Mouse (Mus musculus): ENCODE data around the gene Serac1. TPM values are rescaled to one million over a fixed set of nuclear protein-coding genes. Genes with fewer than 3 reads are reported as not detected.
A peak's percentile ranks its signal among the peaks of the same experiment; 100 is the strongest.

Gene Serac1
- 4.7 and 5.8 TPM in 2 replicates for polyA plus RNA-seq (2014; fragmentation: Nextera tagmentation; extraction: Ambion mirVana)

- Histone ChIP-seq H3K27me3 (ENCODE audit: control insufficient read depth, insufficient read depth, low read length) (no peaks in the 10 kb centered on the region), H3K4me1 (ENCODE audit: control insufficient read depth, insufficient read depth, low read length) (no peaks in the 10 kb centered on the region), H3K4me3 (ENCODE audit: low read depth, low read length) (peak within 1 kb of the TSS; percentile 72), H3K27ac (replicated peaks; ENCODE audit: low read depth, low read length) (0 out of 2 replicates have a peak within 1 kb of the TSS, but pooled peaks have one; percentile 25), H3K4me2 (ENCODE audit: low read depth, severe bottlenecking) (peak within 1 kb of the TSS; percentile 82), H3K36me3 (ENCODE audit: control insufficient read depth, insufficient read depth, low read length) (no peaks in the 10 kb centered on the region), H3K9ac (ENCODE audit: low read length) (peak within 1 kb of the TSS; percentile 76), H3K9me3 (ENCODE audit: control insufficient read depth, low read length) (no peaks in the 10 kb centered on the region)
- ATAC-seq (ENCODE audit: insufficient number of reproducible peaks, low FRiP score, low TSS enrichment, low read depth) (peak; percentile 99), DNase-seq (ENCODE audit: low spot score) (peak; percentile 99)
- under 1% methylated on average over 70 of the region's 70 CpGs for WGBS
Measured at GRCm38 (mm10) chr17:6079287-6080122, at the start of gene Serac1, which contains the start of gene Gtf2h5. Serac1 (minus strand) TSS chr17:6079741. Gtf2h5 (plus strand) TSS chr17:6079786.

DNA sequence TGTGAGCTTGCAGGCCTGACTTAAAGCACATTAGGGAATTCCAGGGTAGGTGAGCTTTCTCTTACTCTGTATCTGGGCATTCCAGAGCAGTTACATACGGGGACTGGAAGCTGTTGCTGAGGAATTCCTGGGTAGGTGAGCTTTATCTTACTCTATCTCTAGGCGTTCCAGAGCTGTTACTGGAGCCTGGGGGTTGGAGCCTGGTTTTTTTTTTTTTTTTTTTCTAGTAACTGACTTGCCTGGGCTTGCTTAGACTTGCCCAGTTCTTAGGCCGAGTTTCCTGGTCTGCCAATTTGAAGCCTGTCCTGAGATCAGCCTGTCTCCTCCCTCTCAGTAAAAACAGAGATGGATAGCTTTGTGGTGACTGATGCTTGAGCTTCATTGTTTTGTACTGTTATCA is 48.5 kb upstream of the Serac1 start:
- H3K4me1 ChIP-seq (ENCODE audit: control insufficient read depth, insufficient read depth, low read length): no peaks in the 10 kb centered on the region
- 39% methylated on average over 3 of the region's 3 CpGs for WGBS
- H3K27ac ChIP-seq (replicated peaks; ENCODE audit: low read depth, low read length): no peak overlapping the region
- no peaks in the 10 kb centered on the region for H3K27me3 ChIP-seq (ENCODE audit: control insufficient read depth, insufficient read depth, low read length)
- H3K36me3 ChIP-seq (ENCODE audit: control insufficient read depth, insufficient read depth, low read length): peaks cover 3% of the 10 kb centered on the region
- no peak overlapping the region for H3K4me2 ChIP-seq (ENCODE audit: low read depth, severe bottlenecking)
- no peak overlapping the region for H3K9ac ChIP-seq (ENCODE audit: low read length)
- DNase-seq (ENCODE audit: low spot score) (no peak), ATAC-seq (ENCODE audit: insufficient number of reproducible peaks, low FRiP score, low TSS enrichment, low read depth) (no peak)
- no peaks in the 10 kb centered on the region for H3K9me3 ChIP-seq (ENCODE audit: control insufficient read depth, low read length)
- no peak overlapping the region for H3K4me3 ChIP-seq (ENCODE audit: low read depth, low read length)

GRCm38 (mm10) chr17:6125441-6125840 is 45.9 kb upstream of the Serac1 start:
- Histone ChIP-seq H3K4me2 (ENCODE audit: low read depth, severe bottlenecking) (no peak overlapping the region), H3K27ac (replicated peaks; ENCODE audit: low read depth, low read length) (no peak overlapping the region), H3K36me3 (ENCODE audit: control insufficient read depth, insufficient read depth, low read length) (peaks cover 3% of the 10 kb centered on the region), H3K9ac (ENCODE audit: low read length) (no peak overlapping the region), H3K27me3 (ENCODE audit: control insufficient read depth, insufficient read depth, low read length) (no peaks in the 10 kb centered on the region), H3K4me3 (ENCODE audit: low read depth, low read length) (no peak overlapping the region), H3K9me3 (ENCODE audit: control insufficient read depth, low read length) (no peaks in the 10 kb centered on the region), H3K4me1 (ENCODE audit: control insufficient read depth, insufficient read depth, low read length) (no peaks in the 10 kb centered on the region)
- no peak for ATAC-seq (ENCODE audit: insufficient number of reproducible peaks, low FRiP score, low TSS enrichment, low read depth)
- 95% methylated on average over 3 of the region's 3 CpGs for WGBS
- no peak for DNase-seq (ENCODE audit: low spot score)

- WGBS: 92% methylated on average over 4 of the region's 4 CpGs
- H3K9me3 ChIP-seq (ENCODE audit: control insufficient read depth, low read length): no peaks in the 10 kb centered on the region
- H3K4me2 ChIP-seq (ENCODE audit: low read depth, severe bottlenecking): no peak overlapping the region
- no peak overlapping the region for H3K9ac ChIP-seq (ENCODE audit: low read length)
- no peak overlapping the region for H3K4me3 ChIP-seq (ENCODE audit: low read depth, low read length)
- H3K27ac ChIP-seq (replicated peaks; ENCODE audit: low read depth, low read length): no peak overlapping the region
- ATAC-seq (ENCODE audit: insufficient number of reproducible peaks, low FRiP score, low TSS enrichment, low read depth) (no peak), DNase-seq (ENCODE audit: low spot score) (no peak)
- H3K27me3 ChIP-seq (ENCODE audit: control insufficient read depth, insufficient read depth, low read length): no peaks in the 10 kb centered on the region
- H3K36me3 ChIP-seq (ENCODE audit: control insufficient read depth, insufficient read depth, low read length): peaks cover 3% of the 10 kb centered on the region
- no peaks in the 10 kb centered on the region for H3K4me1 ChIP-seq (ENCODE audit: control insufficient read depth, insufficient read depth, low read length)
Measured at GRCm38 (mm10) chr17:6123776-6124175, 44.2 kb upstream of the Serac1 start.

GRCm38 (mm10) chr17:6118861-6119260 is 39.3 kb upstream of the Serac1 start:
- Histone ChIP-seq H3K9ac (ENCODE audit: low read length) (no peak overlapping the region), H3K27me3 (ENCODE audit: control insufficient read depth, insufficient read depth, low read length) (no peaks in the 10 kb centered on the region), H3K4me1 (ENCODE audit: control insufficient read depth, insufficient read depth, low read length) (no peaks in the 10 kb centered on the region), H3K27ac (replicated peaks; ENCODE audit: low read depth, low read length) (no peak overlapping the region), H3K9me3 (ENCODE audit: control insufficient read depth, low read length) (no peaks in the 10 kb centered on the region), H3K4me3 (ENCODE audit: low read depth, low read length) (no peak overlapping the region), H3K36me3 (ENCODE audit: control insufficient read depth, insufficient read depth, low read length) (peaks cover 3% of the 10 kb centered on the region; the same call in 1 of the 2 replicates), H3K4me2 (ENCODE audit: low read depth, severe bottlenecking) (no peak overlapping the region)
- no peak for DNase-seq (ENCODE audit: low spot score)
- no peak for ATAC-seq (ENCODE audit: insufficient number of reproducible peaks, low FRiP score, low TSS enrichment, low read depth)
- 92% methylated on average over 4 of the region's 4 CpGs for WGBS

- ATAC-seq (ENCODE audit: insufficient number of reproducible peaks, low FRiP score, low TSS enrichment, low read depth): no peak
- H3K27ac ChIP-seq (replicated peaks; ENCODE audit: low read depth, low read length): no peak overlapping the region
- no peak for DNase-seq (ENCODE audit: low spot score)
- WGBS: 69% methylated on average over 3 of the region's 3 CpGs
- no peaks in the 10 kb centered on the region for H3K27me3 ChIP-seq (ENCODE audit: control insufficient read depth, insufficient read depth, low read length)
- no peaks in the 10 kb centered on the region for H3K9me3 ChIP-seq (ENCODE audit: control insufficient read depth, low read length)
- no peaks in the 10 kb centered on the region for H3K4me1 ChIP-seq (ENCODE audit: control insufficient read depth, insufficient read depth, low read length)
- no peak overlapping the region for H3K4me3 ChIP-seq (ENCODE audit: low read depth, low read length)
- no peak overlapping the region for H3K4me2 ChIP-seq (ENCODE audit: low read depth, severe bottlenecking)
- H3K36me3 ChIP-seq (ENCODE audit: control insufficient read depth, insufficient read depth, low read length): peaks cover 3% of the 10 kb centered on the region; the same call in 1 of the 2 replicates
- H3K9ac ChIP-seq (ENCODE audit: low read length): no peak overlapping the region
Measured at GRCm38 (mm10) chr17:6117917-6118316, 38.4 kb upstream of the Serac1 start.

DNA sequence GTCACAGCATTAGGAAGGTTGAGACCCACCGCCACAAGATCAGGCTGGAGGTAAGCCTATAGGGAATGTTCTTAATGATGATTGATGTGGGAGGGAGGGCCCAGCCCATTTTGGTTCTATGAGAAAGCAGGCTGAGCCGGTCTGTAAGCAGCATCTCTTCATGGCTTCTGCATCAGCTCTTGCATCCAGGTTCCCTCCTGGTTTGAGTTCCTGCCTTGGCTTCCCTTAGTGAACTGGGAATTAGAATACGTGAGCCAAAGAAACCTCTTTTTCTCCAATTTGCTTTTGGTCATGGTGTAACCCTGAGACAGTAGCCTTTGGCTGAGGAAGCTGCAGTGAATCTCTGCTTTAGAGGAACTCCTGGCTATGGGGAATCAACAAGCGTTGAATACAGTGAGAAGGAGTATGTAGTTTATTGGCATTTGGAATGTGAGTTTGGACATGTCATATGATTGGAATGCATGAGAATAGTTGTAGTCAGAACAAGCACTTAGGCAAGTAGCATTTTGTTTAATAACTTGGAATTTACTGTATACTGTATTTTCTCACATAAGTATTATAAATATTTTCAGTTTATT is 37.7 kb upstream of the Serac1 start:
- Histone ChIP-seq H3K27me3 (ENCODE audit: control insufficient read depth, insufficient read depth, low read length) (no peaks in the 10 kb centered on the region), H3K9ac (ENCODE audit: low read length) (no peak overlapping the region), H3K4me3 (ENCODE audit: low read depth, low read length) (no peak overlapping the region), H3K36me3 (ENCODE audit: control insufficient read depth, insufficient read depth, low read length) (0 out of 2 replicates have a peak, but pooled peaks cover 1% of the 10 kb centered on the region), H3K9me3 (ENCODE audit: control insufficient read depth, low read length) (no peaks in the 10 kb centered on the region), H3K27ac (replicated peaks; ENCODE audit: low read depth, low read length) (no peak overlapping the region), H3K4me1 (ENCODE audit: control insufficient read depth, insufficient read depth, low read length) (no peaks in the 10 kb centered on the region), H3K4me2 (ENCODE audit: low read depth, severe bottlenecking) (no peak overlapping the region)
- DNase-seq (ENCODE audit: low spot score) (no peak), ATAC-seq (ENCODE audit: insufficient number of reproducible peaks, low FRiP score, low TSS enrichment, low read depth) (no peak)
- WGBS: 81% methylated on average over 4 of the region's 4 CpGs

- Histone ChIP-seq H3K4me1 (ENCODE audit: control insufficient read depth, insufficient read depth, low read length) (no peaks in the 10 kb centered on the region), H3K4me3 (ENCODE audit: low read depth, low read length) (no peak overlapping the region), H3K27me3 (ENCODE audit: control insufficient read depth, insufficient read depth, low read length) (no peaks in the 10 kb centered on the region), H3K4me2 (ENCODE audit: low read depth, severe bottlenecking) (no peak overlapping the region), H3K9me3 (ENCODE audit: control insufficient read depth, low read length) (no peaks in the 10 kb centered on the region), H3K36me3 (ENCODE audit: control insufficient read depth, insufficient read depth, low read length) (no peaks in the 10 kb centered on the region), H3K9ac (ENCODE audit: low read length) (no peak overlapping the region), H3K27ac (replicated peaks; ENCODE audit: low read depth, low read length) (no peak overlapping the region)
- DNase-seq (ENCODE audit: low spot score): no peak
- no peak for ATAC-seq (ENCODE audit: insufficient number of reproducible peaks, low FRiP score, low TSS enrichment, low read depth)
- WGBS: 96% methylated on average over 9 of the region's 9 CpGs
Measured at GRCm38 (mm10) chr17:6115085-6115484, 35.5 kb upstream of the Serac1 start.
